In genomic region chr1:147935867-147936266, GRCm38 (mm10) we compare ENCODE assay signal across 28 mouse cellular contexts.
"Had no signal": no experiment of that assay in that cellular context is flagged by ENCODE, and none has a peak within 500 bp of the region (broad histone marks: within the 10 kb centered on the region; RNA-seq: fewer than 3 reads in every experiment).

No protein-coding gene starts in this region.

- H3K27me3 ChIP-seq: embryonic facial prominence, embryonic 12.5 days; embryonic facial prominence, embryonic 13.5 days; embryonic facial prominence, embryonic 15.5 days; forebrain, embryonic 12.5 days; forebrain, embryonic 13.5 days; forebrain, embryonic 15.5 days had no signal

- H3K27ac ChIP-seq: embryonic facial prominence, embryonic 10.5 days; embryonic facial prominence, embryonic 12.5 days; embryonic facial prominence, embryonic 13.5 days; embryonic facial prominence, embryonic 15.5 days; forebrain, embryonic 10.5 days; forebrain, embryonic 12.5 days; forebrain, embryonic 13.5 days; forebrain, embryonic 15.5 days; gastrocnemius, adult 2 months; heart, adult 2 months had no signal

- ATAC-seq: forebrain, embryonic 13.5 days; forebrain, embryonic 14.5 days; forebrain, embryonic 15.5 days; forebrain, embryonic 16.5 days; forebrain, postnatal 0 days had no signal

- H3K9ac ChIP-seq: embryonic facial prominence, embryonic 12.5 days; embryonic facial prominence, embryonic 13.5 days; embryonic facial prominence, embryonic 15.5 days; forebrain, embryonic 12.5 days; forebrain, embryonic 13.5 days; forebrain, embryonic 15.5 days; forebrain, postnatal 0 days had no signal

- DNase-seq: cerebellum, adult 8-10 months; cerebellum, adult 9-10 months; cerebellum, adult 9-11 months; cerebellum, postnatal 10 days; cerebellum, postnatal 14 days; cerebellum, postnatal 25 days; cerebellum, postnatal 36 days; embryo, embryonic 11 days; forebrain, postnatal 0 days; gastrocnemius, adult 2 months; gastrocnemius, postnatal 10 days; gastrocnemius, postnatal 14 days; gastrocnemius, postnatal 25 days; gastrocnemius, postnatal 36 days; heart, adult 11 months; heart, adult 18-20 months; heart, adult 2 months had no signal

- H3K4me2 ChIP-seq: embryonic facial prominence, embryonic 12.5 days; embryonic facial prominence, embryonic 13.5 days; embryonic facial prominence, embryonic 15.5 days; forebrain, embryonic 12.5 days; forebrain, embryonic 13.5 days; forebrain, embryonic 15.5 days had no signal

- H3K9me3 ChIP-seq: embryonic facial prominence, embryonic 10.5 days; embryonic facial prominence, embryonic 12.5 days; embryonic facial prominence, embryonic 13.5 days; embryonic facial prominence, embryonic 15.5 days; forebrain, embryonic 10.5 days; forebrain, embryonic 12.5 days; forebrain, embryonic 13.5 days; forebrain, embryonic 15.5 days had no signal

- H3K4me3 ChIP-seq: embryonic facial prominence, embryonic 10.5 days; embryonic facial prominence, embryonic 12.5 days; embryonic facial prominence, embryonic 13.5 days; embryonic facial prominence, embryonic 15.5 days; erythroblast, embryonic 14.5 days; forebrain, embryonic 10.5 days; forebrain, embryonic 12.5 days; forebrain, embryonic 13.5 days; forebrain, embryonic 15.5 days; gastrocnemius, adult 2 months; heart, adult 2 months had no signal

- H3K36me3 ChIP-seq: embryonic facial prominence, embryonic 10.5 days; embryonic facial prominence, embryonic 12.5 days; embryonic facial prominence, embryonic 13.5 days; embryonic facial prominence, embryonic 15.5 days; forebrain, embryonic 10.5 days; forebrain, embryonic 12.5 days; forebrain, embryonic 15.5 days had no signal

- H3K4me1 ChIP-seq: embryonic facial prominence, embryonic 10.5 days; embryonic facial prominence, embryonic 12.5 days; embryonic facial prominence, embryonic 13.5 days; embryonic facial prominence, embryonic 15.5 days; forebrain, embryonic 10.5 days; forebrain, embryonic 12.5 days; forebrain, embryonic 13.5 days; forebrain, embryonic 15.5 days had no signal
